Mouse (Mus musculus) testis, postnatal 14 days (tissue): ENCODE measurements around the gene Rcvrn.

Experiments used
- DNase-seq: peaks from one replicate; pipeline ENCODE4 v3.0.0; 2021; ENCODE audit warnings: low spot score

Gene Rcvrn

DNA sequence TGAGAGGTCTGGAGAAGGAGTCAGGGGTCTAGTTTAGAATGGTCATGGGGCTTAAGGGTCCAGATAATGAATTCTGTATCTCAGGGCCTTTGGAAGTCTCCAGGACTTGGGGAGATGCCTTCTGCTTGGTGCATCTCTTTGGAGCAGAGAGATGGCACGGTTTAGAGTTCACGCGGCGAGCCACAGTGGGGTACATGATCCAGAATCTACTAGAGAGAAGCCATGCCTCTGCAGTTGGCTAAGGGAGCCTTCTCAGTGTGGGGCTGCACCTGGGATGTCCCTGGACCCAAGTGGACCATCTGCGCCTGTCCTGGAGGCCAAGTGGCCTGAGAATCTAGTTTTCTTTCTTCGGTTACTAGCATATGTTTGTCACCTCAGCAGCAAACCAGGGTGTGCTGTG, 25.1 kb upstream of the Rcvrn start:
- no peak for DNase-seq

DNA sequence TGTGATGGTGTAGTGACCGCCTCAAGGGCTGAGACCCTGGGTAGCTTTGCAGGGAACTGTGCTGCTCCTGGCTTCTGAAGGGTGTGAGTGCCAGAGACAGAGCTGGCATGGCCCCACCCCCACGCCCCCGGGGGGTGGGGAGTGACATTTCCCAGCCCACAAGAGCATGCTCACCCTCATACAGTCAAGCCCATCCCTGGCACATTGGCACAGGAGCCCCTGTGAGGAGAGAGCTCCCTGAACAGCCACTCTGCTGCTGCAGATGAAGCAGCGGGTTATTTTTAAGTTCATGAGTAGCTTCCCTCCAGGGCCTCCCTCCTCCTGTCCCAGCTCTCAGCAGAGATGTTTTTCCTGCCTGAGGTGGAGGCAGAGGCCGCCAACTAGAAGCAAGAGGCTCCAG, 23.0 kb upstream of the Rcvrn start:
- no peak for DNase-seq

DNA sequence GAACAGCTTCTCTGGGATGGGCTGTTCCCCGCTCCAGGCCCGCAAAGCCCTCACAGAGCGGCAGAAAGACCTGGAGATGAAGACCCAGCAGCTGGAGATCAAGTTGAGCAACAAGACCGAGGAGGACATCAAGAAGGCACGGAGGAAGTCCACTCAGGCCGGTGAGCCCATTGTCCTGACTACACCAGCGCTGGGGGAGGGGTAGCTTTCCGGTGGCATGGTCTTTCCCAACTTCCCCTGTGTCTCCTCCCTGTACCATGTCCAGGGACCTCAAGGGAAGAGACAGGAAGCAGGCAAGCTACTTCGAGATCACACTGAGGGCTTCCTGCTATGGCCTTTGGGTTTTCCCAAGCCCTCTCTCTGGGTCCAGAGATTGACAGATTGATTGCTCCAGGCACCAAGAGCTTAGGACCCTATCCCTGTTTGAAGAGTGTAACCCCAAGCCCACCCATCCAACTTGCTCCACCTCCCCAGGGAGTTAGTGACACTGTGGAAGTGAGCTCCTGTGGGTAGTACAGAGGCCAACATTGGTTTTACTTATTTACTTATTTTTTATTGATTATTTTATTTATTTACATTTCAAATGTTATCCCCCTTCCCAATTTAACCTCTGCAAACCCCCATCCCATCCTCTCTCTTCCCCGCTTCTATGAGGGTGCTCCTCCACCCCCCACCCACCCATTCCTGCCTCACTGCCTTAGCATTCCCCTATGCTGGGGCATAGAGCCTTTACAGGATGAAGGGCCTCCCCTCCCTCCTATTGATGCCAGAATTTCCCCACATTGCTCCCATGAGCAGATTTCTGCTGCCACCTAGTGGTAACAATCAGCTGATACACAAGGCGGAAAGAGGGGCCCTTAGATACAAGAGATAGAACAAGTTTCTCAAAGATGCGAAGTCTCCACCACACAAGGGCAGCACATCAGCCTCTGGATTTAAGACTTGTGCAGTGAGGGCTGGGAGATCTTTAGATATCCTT, 19.3 kb upstream of the Rcvrn start:
- peak; percentile 39 for DNase-seq

DNA sequence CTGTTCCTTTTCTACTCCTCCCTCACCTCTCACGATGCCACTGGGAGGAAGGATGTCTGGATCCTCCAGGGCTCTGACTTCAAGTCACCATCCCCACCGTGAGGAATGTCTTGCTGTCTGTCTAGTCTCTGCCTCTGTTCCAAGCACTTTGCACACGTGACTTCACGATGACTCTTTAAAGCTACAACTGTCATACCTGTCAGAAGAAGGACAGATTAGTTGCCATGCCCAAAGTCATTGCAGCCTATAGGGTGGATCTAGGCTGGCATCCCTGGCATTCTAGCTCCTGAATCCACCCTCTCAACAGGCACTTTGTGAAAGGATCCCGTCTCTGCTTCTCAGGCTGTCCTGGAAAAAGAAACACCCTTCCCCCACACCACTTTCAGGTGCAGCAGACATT, 15.8 kb upstream of the Rcvrn start:
- no peak for DNase-seq

DNA sequence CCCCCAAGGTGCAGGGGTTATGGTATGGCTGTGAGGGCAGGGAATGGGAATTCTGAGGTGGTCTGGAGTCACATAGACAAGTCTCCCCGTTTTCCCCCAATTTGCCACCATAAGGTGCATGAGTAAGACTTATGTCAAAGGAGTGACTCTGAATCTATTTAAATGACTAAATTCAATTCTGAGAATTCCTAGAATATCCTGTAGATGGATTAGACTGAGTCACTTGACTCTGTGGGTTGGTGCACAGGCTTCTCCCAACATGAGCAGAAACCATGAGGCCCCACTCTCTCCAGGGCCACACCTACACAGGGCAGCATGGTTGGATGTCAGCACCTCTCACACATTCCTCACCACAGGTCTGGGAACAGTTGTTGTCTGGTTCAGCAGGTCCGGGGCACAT, 15.2 kb upstream of the Rcvrn start:
- DNase-seq, result no peak

DNA sequence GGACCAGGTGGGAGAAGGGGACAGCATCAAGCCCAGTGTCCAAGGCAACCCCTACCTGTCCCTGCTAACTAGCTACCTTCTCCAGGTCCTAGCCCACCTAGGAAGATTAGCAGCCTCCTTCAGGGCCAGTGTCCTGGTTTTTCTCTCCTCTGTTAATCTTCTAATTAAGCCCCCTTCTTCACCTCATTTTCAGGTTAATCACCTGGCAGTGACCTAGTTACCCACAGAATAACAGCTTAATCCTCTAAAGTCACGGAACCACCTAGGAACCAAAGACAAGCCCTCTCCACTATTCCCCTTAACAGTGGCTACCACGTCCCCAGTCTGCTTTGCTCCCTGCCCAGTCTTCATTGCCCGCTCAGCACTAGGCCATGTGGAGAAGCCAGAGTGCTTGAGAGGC, 13.3 kb upstream of the Rcvrn start:
- DNase-seq, result no peak

DNA sequence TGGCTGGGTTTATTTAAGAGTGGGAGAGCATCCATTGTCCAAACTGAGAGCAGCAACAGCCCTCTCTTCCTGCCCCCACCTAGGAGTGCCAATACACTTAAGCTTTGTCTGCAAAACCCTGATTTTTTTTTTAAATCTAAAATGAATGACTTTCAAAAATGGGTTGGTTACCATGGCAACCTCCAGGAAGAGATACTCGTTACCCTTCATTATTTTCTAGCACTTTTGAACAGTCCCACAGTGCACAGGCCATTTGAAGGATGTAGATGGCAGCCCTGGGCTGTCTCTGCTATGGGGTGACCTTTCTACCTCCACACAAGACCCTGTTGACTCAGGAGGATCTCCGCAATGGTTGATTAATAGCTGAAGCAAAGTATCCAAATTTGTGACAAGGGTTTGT, 9.0 kb upstream of the Rcvrn start:
- no peak for DNase-seq

DNA sequence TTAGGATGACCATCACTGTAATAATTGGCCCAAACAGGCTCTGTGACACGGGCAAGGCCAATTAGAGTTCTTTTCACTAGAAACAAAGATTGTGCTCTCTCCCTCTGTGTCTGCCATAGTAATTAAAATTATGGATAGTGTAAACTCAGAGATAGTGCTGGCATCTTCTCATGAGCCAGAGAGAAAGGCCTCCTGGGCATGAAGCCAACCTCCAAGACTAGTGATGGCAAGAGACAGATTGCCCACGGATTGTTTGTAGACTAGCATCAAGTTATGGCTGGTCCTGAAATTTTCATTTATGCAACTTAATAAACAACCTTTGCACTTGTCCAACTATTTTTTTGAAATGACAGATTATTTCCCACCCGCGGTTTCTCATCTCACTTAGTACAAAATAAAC, 17.9 kb downstream of the Rcvrn start:
- no peak for DNase-seq

DNA sequence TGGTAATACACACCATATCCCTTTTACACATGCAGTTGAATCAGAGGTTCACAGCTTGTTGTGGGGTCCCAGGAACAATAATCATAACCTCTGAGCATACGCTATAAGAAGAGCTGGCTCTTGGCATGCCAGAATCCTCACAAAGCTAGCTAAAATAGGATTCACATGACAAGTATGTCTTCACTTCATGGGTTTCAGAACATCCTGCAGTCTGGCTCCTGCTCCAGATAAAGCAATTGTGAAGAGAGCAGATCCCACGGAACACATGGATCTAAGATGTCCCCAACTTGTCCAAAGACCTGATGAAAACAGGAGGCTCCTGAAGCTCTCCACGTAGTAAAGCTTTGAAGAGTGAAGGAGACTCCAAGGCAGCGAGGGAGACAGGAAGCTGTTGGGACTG, 20.3 kb downstream of the Rcvrn start:
- no peak for DNase-seq

DNA sequence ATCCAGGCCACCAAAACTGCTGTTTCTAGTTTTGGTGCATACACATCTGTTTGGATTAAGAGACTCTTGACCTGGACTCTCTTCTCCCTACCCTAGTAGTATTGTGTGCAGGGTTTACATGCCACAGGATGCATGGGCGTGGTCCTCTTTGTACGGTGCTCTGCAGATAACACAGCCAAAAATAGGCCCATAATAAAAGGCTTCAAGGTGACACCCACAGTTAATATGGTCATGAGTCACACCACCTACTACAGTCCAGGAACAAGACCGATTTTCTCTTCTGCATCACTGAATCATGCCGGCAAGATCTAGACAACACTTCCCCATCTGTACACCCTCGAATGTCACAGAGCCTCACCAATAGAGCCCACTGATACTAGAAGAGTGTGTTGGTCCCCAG, 26.4 kb downstream of the Rcvrn start:
- no peak for DNase-seq

DNA sequence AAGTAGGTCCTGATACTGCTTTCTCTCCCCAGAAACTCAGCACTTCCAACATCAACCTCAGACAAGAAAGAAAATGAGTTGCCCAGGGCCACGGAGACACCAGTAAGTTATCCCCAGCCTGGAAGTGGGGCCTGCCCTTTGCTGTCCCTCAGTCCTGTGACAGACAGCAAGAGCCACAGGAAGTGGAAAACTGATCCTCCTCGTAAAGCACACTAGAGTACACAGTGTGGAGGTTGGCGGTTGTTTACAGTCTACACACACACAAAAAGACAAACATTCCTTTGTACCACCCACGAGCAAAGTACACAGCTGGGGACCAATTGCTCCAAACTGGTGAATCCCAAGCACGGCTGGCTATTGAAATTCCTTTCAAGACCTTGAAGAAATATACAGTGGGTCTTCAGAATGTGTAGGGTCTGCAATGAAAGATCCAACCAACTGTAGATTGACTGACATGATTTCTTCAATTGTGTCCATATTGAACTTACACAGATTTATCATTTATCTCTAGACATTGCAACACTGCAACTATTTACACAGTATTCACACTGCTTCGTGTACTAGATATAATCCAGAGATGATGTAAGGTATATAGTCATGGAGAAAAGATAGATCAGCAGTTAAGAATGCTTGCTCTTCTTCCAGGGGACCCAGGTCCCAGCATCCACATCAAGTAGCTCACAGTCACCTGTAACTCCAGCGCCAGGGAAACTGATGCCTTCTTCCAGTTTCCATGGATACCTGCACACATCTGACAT, 27.5 kb downstream of the Rcvrn start:
- no peak for DNase-seq

DNA sequence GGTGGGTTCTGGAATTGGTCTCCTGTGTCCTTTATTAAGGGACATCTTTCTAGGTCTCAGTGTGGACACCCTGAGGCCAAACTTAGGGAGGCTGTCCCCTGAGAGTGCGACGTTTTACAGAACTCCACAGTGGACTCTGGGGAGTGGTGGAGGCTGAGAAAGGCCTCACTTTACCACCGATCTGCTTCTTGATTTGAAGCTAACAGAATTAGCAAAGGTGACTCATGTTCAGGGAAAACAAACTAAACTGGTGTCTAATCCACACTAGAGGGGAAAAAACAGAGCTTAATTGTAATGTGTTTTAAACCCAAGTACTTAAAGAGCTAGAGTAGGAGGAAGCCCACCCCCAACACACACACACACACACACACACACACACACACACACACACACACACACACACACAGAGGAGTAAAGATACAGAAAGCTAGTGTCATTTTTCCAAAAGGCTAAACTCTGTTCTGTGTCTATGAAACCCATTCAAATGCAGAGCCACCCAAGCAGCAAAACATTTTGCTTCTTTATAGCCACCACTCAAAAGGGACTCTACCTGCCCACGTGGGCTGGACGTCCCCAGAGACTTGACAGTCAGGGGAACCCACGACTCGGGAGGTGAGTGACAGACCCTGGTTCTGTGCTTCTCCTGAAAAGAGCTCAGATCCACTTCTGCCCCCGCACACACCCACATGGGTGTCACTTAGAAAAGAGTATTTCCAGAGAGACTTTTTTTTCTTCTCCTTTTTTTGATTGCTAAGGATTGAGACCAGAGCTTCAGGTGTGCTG, 28.3 kb downstream of the Rcvrn start:
- DNase-seq, result no peak

DNA sequence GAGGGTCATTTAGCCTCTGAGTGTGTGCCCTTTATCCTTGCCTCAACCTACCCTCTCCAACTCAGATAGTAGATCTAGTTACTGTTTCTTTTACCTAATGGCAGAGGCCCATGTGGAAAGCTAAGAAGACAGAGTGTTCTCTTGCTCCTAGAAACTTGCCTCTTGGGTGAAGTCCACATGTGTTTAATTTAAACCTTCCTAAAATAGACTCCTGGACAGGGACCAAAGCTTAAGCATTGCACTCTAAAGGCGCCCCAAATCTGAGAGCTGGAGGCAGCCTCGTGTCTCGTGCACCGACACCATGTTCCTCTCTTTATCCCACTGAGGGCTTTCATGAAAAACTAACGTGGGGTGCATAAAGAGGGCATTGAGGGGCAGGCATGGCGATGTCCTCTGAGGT, 32.0 kb downstream of the Rcvrn start:
- no peak for DNase-seq

DNA sequence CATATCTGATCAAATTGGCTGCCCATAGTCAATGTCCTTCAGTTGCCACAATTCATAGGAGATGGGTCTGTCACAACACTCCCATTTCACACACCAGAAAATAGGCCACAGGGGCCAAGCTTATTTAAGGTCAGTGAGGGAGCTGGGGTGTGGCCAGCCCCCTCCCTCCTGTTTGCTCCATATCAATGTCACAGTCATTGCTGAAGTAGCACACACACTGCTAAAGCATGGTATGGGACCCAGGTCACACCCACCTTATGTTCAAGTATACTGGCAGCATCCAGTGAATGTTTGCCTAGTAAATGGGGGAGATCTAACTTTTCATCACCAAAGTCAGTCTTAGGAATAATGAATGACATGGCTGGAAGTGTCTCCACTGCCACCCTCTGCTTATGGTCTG, 33.6 kb downstream of the Rcvrn start:
- DNase-seq, result no peak

DNA sequence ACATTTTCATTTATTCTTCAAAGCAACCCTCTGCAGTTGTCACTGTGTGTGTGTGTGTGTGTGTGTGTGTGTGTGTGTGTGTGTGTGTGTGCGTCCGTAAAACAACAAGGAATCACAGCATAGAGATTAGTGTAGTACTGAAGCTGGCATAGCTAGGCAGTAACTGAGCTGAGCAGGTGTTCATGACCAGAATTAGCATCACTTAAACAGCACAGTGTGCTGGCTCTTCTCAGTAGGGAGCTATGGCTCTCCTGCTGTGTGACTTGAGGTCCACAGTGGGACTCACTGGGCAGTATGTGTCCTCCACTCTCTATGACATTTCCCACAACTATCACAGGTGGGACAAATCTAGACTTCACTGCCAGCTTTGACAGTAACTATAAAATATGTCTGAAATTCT, 35.9 kb downstream of the Rcvrn start:
- DNase-seq, result no peak

DNA sequence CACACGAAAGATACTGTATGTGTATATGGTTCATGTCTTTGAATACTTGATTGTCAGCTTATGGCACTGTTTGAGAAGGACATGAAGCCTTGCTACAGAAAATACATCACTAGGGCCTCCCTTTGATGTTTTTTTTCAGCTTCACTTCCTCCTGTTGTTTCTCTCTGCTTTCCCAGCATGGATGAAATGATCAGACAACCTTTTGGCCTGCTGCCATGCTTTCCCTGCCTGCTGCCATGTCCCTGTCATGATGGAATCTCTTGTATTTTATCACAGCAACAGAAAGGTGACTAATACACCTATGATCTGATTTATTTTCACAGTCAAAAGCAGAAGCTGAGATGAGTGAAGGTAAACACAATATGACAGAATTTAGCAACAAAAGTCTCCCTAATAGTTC, 38.6 kb downstream of the Rcvrn start:
- no peak for DNase-seq

DNA sequence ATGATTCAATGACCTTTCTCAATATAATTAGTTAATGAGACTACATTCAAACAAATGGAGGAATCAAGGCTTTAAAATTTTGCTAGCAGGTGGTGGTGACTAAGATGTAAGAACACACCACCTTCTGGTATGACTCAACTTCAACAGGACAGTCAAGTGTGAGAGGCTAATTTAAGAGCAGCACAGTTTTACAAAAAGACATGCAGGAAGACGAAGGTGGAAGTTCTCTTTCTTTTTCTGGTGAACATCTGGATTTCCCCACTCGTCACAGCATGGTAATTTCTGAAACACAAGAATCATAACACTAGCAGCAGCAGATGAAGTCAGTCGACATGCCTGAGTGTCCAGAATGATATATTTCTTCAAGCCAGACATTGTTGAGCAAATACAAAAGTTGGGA, 39.5 kb downstream of the Rcvrn start:
- no peak for DNase-seq

DNA sequence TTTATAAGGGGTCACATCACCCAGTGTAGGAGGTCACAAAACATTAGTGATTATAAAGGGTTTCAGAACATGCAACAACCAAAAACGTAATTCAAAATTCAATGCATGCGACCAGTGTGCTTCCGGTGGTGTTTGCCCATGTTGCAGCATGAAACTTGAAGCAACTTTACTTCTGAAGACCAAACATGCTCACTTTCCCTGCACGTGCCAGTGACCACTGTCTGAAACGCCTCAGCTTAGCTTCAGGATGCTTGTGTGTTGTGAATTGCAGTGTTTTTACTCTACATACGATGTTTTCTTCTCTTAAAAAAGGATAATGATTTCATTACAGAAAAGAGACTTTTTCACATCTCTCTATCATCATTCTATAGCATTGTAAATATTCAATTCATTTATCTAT, 43.2 kb downstream of the Rcvrn start:
- no peak for DNase-seq

DNA sequence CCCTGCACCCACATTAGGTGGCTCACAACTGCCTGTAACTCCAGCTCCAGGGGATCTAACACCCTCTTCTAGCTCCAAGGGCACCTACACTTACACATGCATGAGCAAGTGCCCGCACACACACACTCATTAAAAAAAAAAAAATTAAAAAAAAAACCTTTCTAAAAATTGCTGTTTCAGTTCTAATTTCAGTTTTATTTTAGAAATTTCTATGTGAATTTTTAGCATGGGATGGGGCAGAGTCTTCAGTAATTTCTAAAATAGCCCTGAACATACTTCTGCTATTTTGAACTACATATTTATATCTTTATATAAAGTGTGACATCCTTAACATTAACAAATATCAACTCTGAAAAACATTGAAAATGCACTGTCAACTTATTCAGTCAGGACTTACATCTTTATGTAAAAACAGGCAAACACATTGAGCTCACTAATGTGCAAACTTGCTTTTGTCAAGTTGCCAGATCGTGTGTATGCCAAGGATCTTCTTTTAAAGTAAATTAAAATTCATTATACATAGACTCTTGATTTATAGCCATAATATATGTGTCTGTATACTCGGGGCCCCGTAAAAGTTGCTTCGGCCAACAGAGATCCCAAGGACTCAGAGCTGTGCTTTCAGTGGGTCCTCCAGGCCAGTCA, 43.8 kb downstream of the Rcvrn start:
- no peak for DNase-seq

DNA sequence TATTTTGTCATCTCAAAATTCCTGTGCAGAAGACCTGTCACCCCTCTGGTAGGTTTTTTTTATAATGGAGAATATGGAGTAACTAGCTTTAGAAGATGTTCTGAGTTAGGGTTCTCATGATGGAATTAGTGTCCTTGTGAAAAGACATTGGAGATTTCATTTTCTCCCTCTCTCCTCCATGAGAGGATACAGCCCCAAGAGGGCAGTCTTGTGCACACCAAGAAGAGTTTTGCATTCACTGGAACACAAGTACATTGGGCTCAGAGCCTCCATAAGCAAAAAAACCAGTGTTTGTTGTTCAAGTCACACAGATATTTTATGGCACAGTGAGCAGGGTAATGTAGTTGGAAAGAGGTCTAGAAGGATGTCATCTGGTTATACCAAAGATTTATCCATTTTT, 46.4 kb downstream of the Rcvrn start:
- no peak for DNase-seq
